Mouse (Mus musculus) forebrain, embryonic 14.5 days (tissue): ENCODE data around the gene Cfap73. TPM values are rescaled to one million over a fixed set of nuclear protein-coding genes. Genes with fewer than 3 reads are reported as not detected.

Experiments
- ATAC-seq: fragments of 200-750 bp; cut with Nextera tagmentation; 2 replicates; pipeline ENCODE4 v1.8.0; 2017; ENCODE audit warnings: mild to moderate bottlenecking, moderate library complexity
- DNase-seq: peaks from one replicate; pipeline ENCODE4 v3.0.0-alpha.2; 2015; ENCODE audit warnings: low spot score
- H3K27ac ChIP-seq: fragments of 300-500 bp; sonication (generic); 2 replicates; pipeline ENCODE4 v1.5.1; 2014; ENCODE audit warnings: low read depth, mild to moderate bottlenecking, control low read depth, low read length, moderate library complexity
- H3K27me3 ChIP-seq: fragments of 300-500 bp; sonication (generic); replicated peaks from 2 replicates; pipeline ENCODE4 v1.6.1; 2014; ENCODE audit warnings: low read length, control low read depth, mixed read lengths; ENCODE audit not compliant: control insufficient read depth, insufficient read depth
- H3K36me3 ChIP-seq: fragments of 300-500 bp; sonication (generic); 2 replicates; pipeline ENCODE4 v1.6.1; 2014; ENCODE audit warnings: low read length, control low read depth; ENCODE audit not compliant: control insufficient read depth, insufficient read depth
- H3K4me1 ChIP-seq: fragments of 300-500 bp; sonication (generic); 2 replicates; pipeline ENCODE4 v1.6.1; 2014; ENCODE audit warnings: antibody characterized with exemption, low read length, control low read depth; ENCODE audit not compliant: control insufficient read depth, insufficient read depth
- H3K4me2 ChIP-seq: fragments of 300-500 bp; sonication (generic); 2 replicates; pipeline ENCODE4 v1.6.1; 2014; ENCODE audit warnings: mild to moderate bottlenecking, control low read depth, low read length
- H3K4me3 ChIP-seq: fragments of 300-500 bp; sonication (generic); 2 replicates; pipeline ENCODE4 v1.5.1; 2014; ENCODE audit warnings: low read depth, low read length, control low read depth
- H3K9ac ChIP-seq: fragments of 300-500 bp; sonication (generic); 2 replicates; pipeline ENCODE4 v1.6.1; 2014; ENCODE audit warnings: mild to moderate bottlenecking, low read length, control low read depth, moderate library complexity
- H3K9me3 ChIP-seq: fragments of 300-500 bp; sonication (generic); replicated peaks from 2 replicates; pipeline ENCODE4 v1.6.1; 2016; ENCODE audit warnings: low read length, control low read depth, mixed read lengths; ENCODE audit not compliant: control insufficient read depth
- WGBS: fragments of 180-500 bp; shearing (Covaris S2); extraction: QIAGEN DNeasy Blood & Tissue Kit; methylation state at CpG from one replicate; pipeline ENCODE4 v1.1.7; 2014; 5-methylcytosine and 5-hydroxymethylcytosine counted together
- polyA plus RNA-seq: library from polyadenylated mRNA; unstranded; fragments of >200 nt; fragmentation: Nextera tagmentation; extraction: Ambion mirVana; gene quantifications from 2 replicates; pipeline ENCODE4 v1.2.1, GENCODE M21; 2014

The Cfap73 gene
- polyA plus RNA-seq, 1 experiment from 2014 or later: 0.19 TPM

DNA sequence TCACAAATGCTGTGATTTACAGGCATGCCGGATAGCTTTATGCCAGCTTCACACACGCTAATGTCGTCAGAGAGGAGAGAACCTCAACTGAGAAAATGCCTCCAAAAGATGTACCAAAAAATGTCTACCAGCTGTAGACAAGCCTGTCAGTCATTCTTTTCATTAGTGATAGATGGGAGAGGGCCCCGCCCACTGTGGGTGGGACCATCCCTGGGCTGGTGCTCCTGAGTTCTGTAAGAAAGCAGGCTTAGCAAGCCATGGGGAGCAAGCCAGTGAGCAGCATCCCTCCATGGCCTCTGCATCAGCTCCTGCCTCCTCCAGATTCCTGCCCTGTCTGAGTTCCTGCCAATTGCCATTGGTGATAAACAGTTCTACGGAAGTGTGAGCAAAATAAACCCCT is 1.6 kb upstream of the Cfap73 start:
- Histone ChIP-seq H3K4me3 (no peak overlapping the region), H3K4me2 (no peak overlapping the region), H3K9ac (no peak overlapping the region), H3K36me3 (no peaks in the 10 kb centered on the region), H3K4me1 (no peaks in the 10 kb centered on the region), H3K27me3 (no peaks in the 10 kb centered on the region), H3K27ac (no peak overlapping the region), H3K9me3 (no peaks in the 10 kb centered on the region; the same call in 1 of the 2 replicates)
- 88% methylated on average over 5 of the region's 5 CpGs for WGBS
- no peak for DNase-seq
- no peak for ATAC-seq

- no peaks in the 10 kb centered on the region; the same call in 1 of the 2 replicates for H3K9me3 ChIP-seq
- ATAC-seq: no peak
- no peak overlapping the region for H3K27ac ChIP-seq
- no peak overlapping the region for H3K9ac ChIP-seq
- no peaks in the 10 kb centered on the region for H3K4me1 ChIP-seq
- no peak for DNase-seq
- H3K4me3 ChIP-seq: no peak overlapping the region
- H3K4me2 ChIP-seq: no peak overlapping the region
- 64% methylated on average over 5 of the region's 5 CpGs for WGBS
- H3K36me3 ChIP-seq: no peaks in the 10 kb centered on the region
- no peaks in the 10 kb centered on the region; the same call in 1 of the 2 replicates for H3K27me3 ChIP-seq
Observed at GRCm38 (mm10) chr5:120634860-120635259, 825 bp upstream of the Cfap73 start.

- peaks cover 15% of the 10 kb centered on the region for H3K36me3 ChIP-seq
- no peaks in the 10 kb centered on the region; the same call in 1 of the 2 replicates for H3K27me3 ChIP-seq
- H3K4me1 ChIP-seq: no peaks in the 10 kb centered on the region
- WGBS: 89% methylated on average over 5 of the region's 5 CpGs
- DNase-seq: no peak
- no peaks in the 10 kb centered on the region; the same call in 1 of the 2 replicates for H3K9me3 ChIP-seq
- no peak overlapping the region for H3K9ac ChIP-seq
- no peak for ATAC-seq
- no peak overlapping the region for H3K4me2 ChIP-seq
- H3K27ac ChIP-seq: no peak overlapping the region
- no peak overlapping the region for H3K4me3 ChIP-seq
Observed at GRCm38 (mm10) chr5:120631892-120632291, 2.1 kb downstream of the Cfap73 start.

- no peak for ATAC-seq
- no peak overlapping the region for H3K27ac ChIP-seq
- H3K36me3 ChIP-seq: peaks cover 22% of the 10 kb centered on the region
- 10% methylated on average over 29 of the region's 29 CpGs for WGBS
- H3K27me3 ChIP-seq: no peaks in the 10 kb centered on the region; the same call in 1 of the 2 replicates
- H3K4me1 ChIP-seq: no peaks in the 10 kb centered on the region
- DNase-seq: no peak
- H3K4me2 ChIP-seq: peak overlapping the region; percentile 33; the same call in 1 of the 2 replicates
- no peak overlapping the region; the same call in 1 of the 2 replicates for H3K9ac ChIP-seq
- H3K4me3 ChIP-seq: no peak overlapping the region
- no peaks in the 10 kb centered on the region; the same call in 1 of the 2 replicates for H3K9me3 ChIP-seq
Observed at GRCm38 (mm10) chr5:120631128-120631527, 2.9 kb downstream of the Cfap73 start.

DNA sequence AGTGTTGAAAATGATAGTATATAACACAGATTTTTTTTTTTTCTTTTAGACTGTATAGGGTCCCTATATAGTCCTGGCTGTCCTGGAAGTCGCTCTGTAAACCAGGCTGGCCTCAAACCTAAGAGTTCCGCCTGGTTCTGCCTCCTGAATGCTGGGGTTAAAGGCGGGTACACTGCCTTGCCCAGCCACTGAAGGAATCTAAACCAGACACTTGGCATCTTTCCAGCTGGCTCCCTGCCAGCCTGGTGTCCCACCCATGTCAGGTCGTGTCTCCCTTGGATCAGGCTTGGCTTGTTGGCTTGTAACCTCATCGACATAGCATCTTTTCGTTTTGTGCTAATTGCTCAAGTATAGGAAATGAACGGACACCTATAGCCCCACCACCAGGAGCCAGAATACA is 5.4 kb downstream of the Cfap73 start:
- no peak overlapping the region for H3K4me2 ChIP-seq
- no peak overlapping the region for H3K27ac ChIP-seq
- no peak overlapping the region for H3K4me3 ChIP-seq
- peaks cover 45% of the 10 kb centered on the region for H3K36me3 ChIP-seq
- 60% methylated on average over 7 of the region's 7 CpGs for WGBS
- no peak for ATAC-seq
- H3K9me3 ChIP-seq: no peaks in the 10 kb centered on the region; the same call in 1 of the 2 replicates
- H3K4me1 ChIP-seq: no peaks in the 10 kb centered on the region
- H3K9ac ChIP-seq: no peak overlapping the region
- no peak for DNase-seq
- no peaks in the 10 kb centered on the region; the same call in 1 of the 2 replicates for H3K27me3 ChIP-seq

GRCm38 (mm10) chr5:120627515-120628300 is 6.3 kb downstream of the Cfap73 start:
- Histone ChIP-seq H3K4me1 (no peaks in the 10 kb centered on the region), H3K4me3 (no peak overlapping the region), H3K9me3 (no peaks in the 10 kb centered on the region; the same call in 1 of the 2 replicates), H3K4me2 (no peak overlapping the region), H3K27ac (no peak overlapping the region), H3K9ac (no peak overlapping the region), H3K36me3 (peaks cover 53% of the 10 kb centered on the region), H3K27me3 (no peaks in the 10 kb centered on the region; the same call in 1 of the 2 replicates)
- WGBS: 90% methylated on average over 15 of the region's 15 CpGs
- DNase-seq (no peak), ATAC-seq (no peak)

- Histone ChIP-seq H3K27ac (no peak overlapping the region), H3K4me1 (no peaks in the 10 kb centered on the region), H3K36me3 (peaks cover 66% of the 10 kb centered on the region), H3K4me2 (no peak overlapping the region), H3K9me3 (no peaks in the 10 kb centered on the region), H3K9ac (no peak overlapping the region), H3K27me3 (no peaks in the 10 kb centered on the region; the same call in 1 of the 2 replicates), H3K4me3 (no peak overlapping the region)
- DNase-seq (no peak), ATAC-seq (peak; percentile 37; the same call in 1 of the 2 replicates)
- WGBS: 19% methylated on average over 19 of the region's 19 CpGs
Observed at GRCm38 (mm10) chr5:120626399-120626798, 7.6 kb downstream of the Cfap73 start.

- WGBS: 91% methylated on average over 10 of the region's 10 CpGs
- Histone ChIP-seq H3K4me3 (no peak overlapping the region), H3K27ac (no peak overlapping the region), H3K9me3 (no peaks in the 10 kb centered on the region), H3K36me3 (peaks cover 85% of the 10 kb centered on the region), H3K27me3 (no peaks in the 10 kb centered on the region), H3K4me1 (no peaks in the 10 kb centered on the region), H3K9ac (no peak overlapping the region), H3K4me2 (no peak overlapping the region)
- DNase-seq: no peak
- ATAC-seq: no peak
Observed at GRCm38 (mm10) chr5:120624427-120624826, 9.6 kb downstream of the Cfap73 start.

GRCm38 (mm10) chr5:120622198-120622851 is 11.7 kb downstream of the Cfap73 start:
- no peaks in the 10 kb centered on the region for H3K27me3 ChIP-seq
- 66% methylated on average over 5 of the region's 5 CpGs for WGBS
- H3K36me3 ChIP-seq: peaks cover 95% of the 10 kb centered on the region
- no peak overlapping the region for H3K9ac ChIP-seq
- H3K9me3 ChIP-seq: no peaks in the 10 kb centered on the region
- no peak overlapping the region for H3K27ac ChIP-seq
- DNase-seq (no peak), ATAC-seq (no peak)
- H3K4me3 ChIP-seq: no peak overlapping the region
- H3K4me1 ChIP-seq: no peaks in the 10 kb centered on the region
- H3K4me2 ChIP-seq: no peak overlapping the region
